Mouse (Mus musculus): ENCODE measurements around the gene Gm21976. TPM values are rescaled to one million over a fixed set of nuclear protein-coding genes. Genes with fewer than 3 reads are reported as not detected.

The Gm21976 gene
- total and polyA plus RNA-seq, 3 experiments: not detected

- Histone ChIP-seq H3K4me3 (peak overlapping the region; percentile 87), H3K9ac (ENCODE audit: low read depth, low read length) (peak overlapping the region; percentile 84), H3K4me1 (ENCODE audit: control insufficient read depth, insufficient read depth, low read length) (peaks cover 1% of the 10 kb centered on the region), H3K27me3 (ENCODE audit: control insufficient read depth, insufficient read depth, low read length) (no peaks in the 10 kb centered on the region), H3K79me2 (replicated peaks; ENCODE audit: control insufficient read depth, insufficient read depth, low read length) (peaks cover 5% of the 10 kb centered on the region; the same call in 1 of the 2 replicates), H3K27ac (peak overlapping the region; percentile 89), H3K36me3 (ENCODE audit: control insufficient read depth, insufficient read depth, low read length) (peaks cover 20% of the 10 kb centered on the region)
- WGBS: 2% methylated on average over 16 of the region's 16 CpGs
- no peak for DNase-seq
- TF ChIP-seq CTCF (IDR thresholded peaks at IDR 0.05) (no peak), EP300 (IDR thresholded peaks at IDR 0.05; ENCODE audit: insufficient read depth, low read depth, low read length) (no peak), POLR2A (IDR thresholded peaks at IDR 0.05; ENCODE audit: insufficient read depth, low read depth, low read length) (no peak)
- intact Hi-C loops (cut with DNase I): loop anchor here (5.0 kb wide), 1 partner anchor 55 kb away; the partner anchor contains the start of genes Ankra2 and Utp15
Measured at GRCm38 (mm10) chr13:98317246-98317677, 37.6 kb downstream of the Gm21976 start.

GRCm38 (mm10) chr13:98317911-98318310 is 38.2 kb downstream of the Gm21976 start:
- Histone ChIP-seq H3K27me3 (ENCODE audit: control insufficient read depth, insufficient read depth, low read length) (no peaks in the 10 kb centered on the region), H3K4me1 (ENCODE audit: control insufficient read depth, insufficient read depth, low read length) (peaks cover 1% of the 10 kb centered on the region), H3K27ac (no peak overlapping the region), H3K36me3 (ENCODE audit: control insufficient read depth, insufficient read depth, low read length) (peaks cover 17% of the 10 kb centered on the region), H3K79me2 (replicated peaks; ENCODE audit: control insufficient read depth, insufficient read depth, low read length) (peaks cover 5% of the 10 kb centered on the region; the same call in 1 of the 2 replicates), H3K4me3 (no peak overlapping the region), H3K9ac (ENCODE audit: low read depth, low read length) (no peak overlapping the region)
- no peak for DNase-seq
- intact Hi-C loops (cut with DNase I): loop anchor here (5.0 kb wide), 1 partner anchor 56 kb away; the partner anchor contains the start of genes Ankra2 and Utp15
- TF ChIP-seq CTCF (IDR thresholded peaks at IDR 0.05): no peak
- no peak for TF ChIP-seq POLR2A (IDR thresholded peaks at IDR 0.05; ENCODE audit: insufficient read depth, low read depth, low read length)
- 86% methylated on average over 6 of the region's 6 CpGs for WGBS

GRCm38 (mm10) chr13:98325034-98325433 is 45.3 kb downstream of the Gm21976 start:
- no peak overlapping the region for H3K4me3 ChIP-seq
- H3K36me3 ChIP-seq (ENCODE audit: control insufficient read depth, insufficient read depth, low read length): no peaks in the 10 kb centered on the region
- no peak for TF ChIP-seq CTCF (IDR thresholded peaks at IDR 0.05)
- no peak for TF ChIP-seq POLR2A (IDR thresholded peaks at IDR 0.05; ENCODE audit: insufficient read depth, low read depth, low read length)
- TF ChIP-seq EP300 (IDR thresholded peaks at IDR 0.05; ENCODE audit: insufficient read depth, low read depth, low read length): no peak
- H3K4me1 ChIP-seq (ENCODE audit: control insufficient read depth, insufficient read depth, low read length): no peaks in the 10 kb centered on the region
- no peak for DNase-seq
- intact Hi-C loops (cut with DNase I): no loop called here
- WGBS: 81% methylated on average over 11 of the region's 11 CpGs
- no peaks in the 10 kb centered on the region for H3K27me3 ChIP-seq (ENCODE audit: control insufficient read depth, insufficient read depth, low read length)
- no peaks in the 10 kb centered on the region for H3K79me2 ChIP-seq (replicated peaks; ENCODE audit: control insufficient read depth, insufficient read depth, low read length)
- H3K27ac ChIP-seq: no peak overlapping the region
- H3K9ac ChIP-seq (ENCODE audit: low read depth, low read length): no peak overlapping the region

- no peak for DNase-seq
- Histone ChIP-seq H3K79me2 (replicated peaks; ENCODE audit: control insufficient read depth, insufficient read depth, low read length) (no peaks in the 10 kb centered on the region), H3K27me3 (ENCODE audit: control insufficient read depth, insufficient read depth, low read length) (no peaks in the 10 kb centered on the region), H3K27ac (no peak overlapping the region), H3K4me1 (ENCODE audit: control insufficient read depth, insufficient read depth, low read length) (no peaks in the 10 kb centered on the region), H3K4me3 (no peak overlapping the region), H3K36me3 (ENCODE audit: control insufficient read depth, insufficient read depth, low read length) (no peaks in the 10 kb centered on the region), H3K9ac (ENCODE audit: low read depth, low read length) (no peak overlapping the region)
- intact Hi-C loops (cut with DNase I): no loop called here
- TF ChIP-seq CTCF (IDR thresholded peaks at IDR 0.05) (peak; percentile 58), POLR2A (IDR thresholded peaks at IDR 0.05; ENCODE audit: insufficient read depth, low read depth, low read length) (no peak), EP300 (IDR thresholded peaks at IDR 0.05; ENCODE audit: insufficient read depth, low read depth, low read length) (no peak)
- 31% methylated on average over 2 of the region's 2 CpGs for WGBS
Measured at GRCm38 (mm10) chr13:98332106-98332505, 52.4 kb downstream of the Gm21976 start.

GRCm38 (mm10) chr13:98336205-98336604 is 56.5 kb downstream of the Gm21976 start:
- intact Hi-C loops (cut with DNase I): no loop called here

GRCm38 (mm10) chr13:98340506-98340905 is 60.8 kb downstream of the Gm21976 start:
- WGBS: 69% methylated on average over 5 of the region's 5 CpGs
- intact Hi-C loops (cut with DNase I): no loop called here
- H3K9ac ChIP-seq (ENCODE audit: low read depth, low read length): no peak overlapping the region

More at GRCm38 (mm10) chr13:98336205-98336604, 56.5 kb downstream of the Gm21976 start:
- H3K27ac ChIP-seq: no peak overlapping the region
- no peaks in the 10 kb centered on the region for H3K79me2 ChIP-seq (replicated peaks; ENCODE audit: control insufficient read depth, insufficient read depth, low read length)
- H3K4me1 ChIP-seq (ENCODE audit: control insufficient read depth, insufficient read depth, low read length): no peaks in the 10 kb centered on the region
- WGBS: 94% methylated on average over 1 of the region's 1 CpGs
- DNase-seq: no peak
- no peaks in the 10 kb centered on the region for H3K36me3 ChIP-seq (ENCODE audit: control insufficient read depth, insufficient read depth, low read length)
- no peak overlapping the region for H3K9ac ChIP-seq (ENCODE audit: low read depth, low read length)
- no peaks in the 10 kb centered on the region for H3K27me3 ChIP-seq (ENCODE audit: control insufficient read depth, insufficient read depth, low read length)
- no peak overlapping the region for H3K4me3 ChIP-seq
- no peak for TF ChIP-seq POLR2A (IDR thresholded peaks at IDR 0.05; ENCODE audit: insufficient read depth, low read depth, low read length)
- no peak for TF ChIP-seq CTCF (IDR thresholded peaks at IDR 0.05)
- TF ChIP-seq EP300 (IDR thresholded peaks at IDR 0.05; ENCODE audit: insufficient read depth, low read depth, low read length): no peak

More at GRCm38 (mm10) chr13:98340506-98340905, 60.8 kb downstream of the Gm21976 start:
- Histone ChIP-seq H3K27me3 (ENCODE audit: control insufficient read depth, insufficient read depth, low read length) (0 out of 2 replicates have a peak, but pooled peaks cover 1% of the 10 kb centered on the region), H3K36me3 (ENCODE audit: control insufficient read depth, insufficient read depth, low read length) (no peaks in the 10 kb centered on the region), H3K79me2 (replicated peaks; ENCODE audit: control insufficient read depth, insufficient read depth, low read length) (no peaks in the 10 kb centered on the region), H3K27ac (no peak overlapping the region), H3K4me3 (no peak overlapping the region), H3K4me1 (ENCODE audit: control insufficient read depth, insufficient read depth, low read length) (no peaks in the 10 kb centered on the region)
- DNase-seq: peak; percentile 28 to 33
- TF ChIP-seq CTCF (IDR thresholded peaks at IDR 0.05) (no peak), EP300 (IDR thresholded peaks at IDR 0.05; ENCODE audit: insufficient read depth, low read depth, low read length) (no peak), POLR2A (IDR thresholded peaks at IDR 0.05; ENCODE audit: insufficient read depth, low read depth, low read length) (no peak)

Measured in heart, adult 2 months (tissue).